ENCODE assay signal across 16 mouse cellular contexts in genomic region chr15:7145555-7145954, GRCm38 (mm10). TPM values are rescaled to one million over a fixed set of nuclear protein-coding genes. Genes with fewer than 3 reads are reported as not detected.
DNase-seq lines count a peak whose midpoint lies in the region; ATAC-seq lines count a peak whose summit lies in the region.
"Had no signal": no experiment of that assay in that cellular context is flagged by ENCODE, and none has a peak within 500 bp of the region (broad histone marks: within the 10 kb centered on the region; RNA-seq: fewer than 3 reads in every experiment).

No protein-coding gene starts in this region.

- no peak for DNase-seq in frontal cortex, adult 2 months (ENCODE audit: extremely low spot score in 1 of 2, low spot score in 1 of 2)
- peak; percentile 26 to 74 for DNase-seq in layer of hippocampus, adult 18-20 months (ENCODE audit: low spot score in 2 of 2)
- DNase-seq in layer of hippocampus, postnatal 10 days (ENCODE audit: low spot score in 2 of 2): no peak
- peak; percentile 65 for DNase-seq in adipocyte (ENCODE audit: low spot score)
- DNase-seq in layer of hippocampus, adult 9-11 months: peak; percentile 62
- no peak for DNase-seq in kidney, postnatal 36 days
- DNase-seq in midbrain, embryonic 14.5 days: no peak
- DNase-seq: adrenal gland, adult 2 months; cerebellum, adult 8-10 months; kidney, adult 18-20 months; kidney, postnatal 4 days had no signal

- no peak overlapping the region for H3K27ac ChIP-seq in midbrain, embryonic 14.5 days (replicated peaks; ENCODE audit: low read depth, low read length)
- H3K27ac ChIP-seq: embryonic facial prominence, embryonic 15.5 days; macrophage; midbrain, embryonic 12.5 days had no signal

- H3K27me3 ChIP-seq in midbrain, embryonic 14.5 days (ENCODE audit: control insufficient read depth, insufficient read depth, low read length): no peaks in the 10 kb centered on the region
- H3K27me3 ChIP-seq: embryonic facial prominence, embryonic 15.5 days; midbrain, embryonic 12.5 days had no signal

- no peaks in the 10 kb centered on the region for H3K4me1 ChIP-seq in midbrain, embryonic 14.5 days (ENCODE audit: control insufficient read depth, insufficient read depth, low read length)
- H3K4me1 ChIP-seq: midbrain, embryonic 12.5 days had no signal

- WGBS in midbrain, embryonic 14.5 days: 83% methylated on average over 5 of the region's 5 CpGs

- H3K36me3 ChIP-seq in midbrain, embryonic 14.5 days (ENCODE audit: control insufficient read depth, insufficient read depth, low read length): no peaks in the 10 kb centered on the region
- H3K36me3 ChIP-seq: embryonic facial prominence, embryonic 15.5 days; midbrain, embryonic 12.5 days had no signal

- H3K4me3 ChIP-seq in midbrain, embryonic 14.5 days (replicated peaks; ENCODE audit: low read depth, low read length): no peak overlapping the region
- H3K4me3 ChIP-seq: embryonic facial prominence, embryonic 15.5 days; midbrain, embryonic 12.5 days had no signal

- ATAC-seq in frontal cortex, adult (ENCODE audit: low TSS enrichment): peak; percentile 38; the same call in 1 of the 2 replicates
- ATAC-seq in midbrain, embryonic 14.5 days (ENCODE audit: low FRiP score, low TSS enrichment): no peak

- no peak overlapping the region for H3K9ac ChIP-seq in midbrain, embryonic 14.5 days (replicated peaks; ENCODE audit: low read length)
- H3K9ac ChIP-seq: embryonic facial prominence, embryonic 15.5 days; midbrain, embryonic 12.5 days had no signal

- H3K4me2 ChIP-seq in midbrain, embryonic 14.5 days (ENCODE audit: low read length): no peak overlapping the region
- H3K4me2 ChIP-seq: embryonic facial prominence, embryonic 15.5 days; liver, embryonic 11.5 days; midbrain, embryonic 12.5 days had no signal

- H3K9me3 ChIP-seq in midbrain, embryonic 14.5 days (ENCODE audit: control insufficient read depth, low read length): no peaks in the 10 kb centered on the region
- H3K9me3 ChIP-seq: embryonic facial prominence, embryonic 15.5 days; midbrain, embryonic 12.5 days had no signal

RNA-seq across cellular contexts. Expression of gene Lifr, which starts 55.1 kb away (rescaled TPM):
- polyA plus RNA-seq in frontal cortex, adult 2 months (2012; rRNA removed): 16.9 and 17.6 TPM in 2 replicates
- total RNA-seq in layer of hippocampus, adult 18-20 months (2021): 10 to 100 TPM; 57.9 to 65.4 TPM
- 10 to 100 TPM; 44.0 to 45.5 TPM for total RNA-seq in layer of hippocampus, postnatal 10 days (2021)
- 11.8 and 17.5 TPM in 2 replicates for polyA plus RNA-seq in midbrain, embryonic 14.5 days (2014; fragmentation: Nextera tagmentation; extraction: Ambion mirVana)

Comparison
In these comparisons a context has a peak if more than half of its experiments do, and no peak if none do; other contexts are left out.
1. DNase-seq: peak in layer of hippocampus, adult 18-20 months (2 of 2), adipocyte (single experiment) and layer of hippocampus, adult 9-11 months (single experiment); none in frontal cortex, adult 2 months (0 of 2), layer of hippocampus, postnatal 10 days (0 of 2), kidney, postnatal 36 days (0 of 2) and midbrain, embryonic 14.5 days (single experiment).